Mouse (Mus musculus): ENCODE measurements around the gene Vsig2. TPM values are rescaled to one million over a fixed set of nuclear protein-coding genes. Genes with fewer than 3 reads are reported as not detected.

Gene Vsig2
- not detected in 2 replicates for polyA plus RNA-seq (2012)

DNA sequence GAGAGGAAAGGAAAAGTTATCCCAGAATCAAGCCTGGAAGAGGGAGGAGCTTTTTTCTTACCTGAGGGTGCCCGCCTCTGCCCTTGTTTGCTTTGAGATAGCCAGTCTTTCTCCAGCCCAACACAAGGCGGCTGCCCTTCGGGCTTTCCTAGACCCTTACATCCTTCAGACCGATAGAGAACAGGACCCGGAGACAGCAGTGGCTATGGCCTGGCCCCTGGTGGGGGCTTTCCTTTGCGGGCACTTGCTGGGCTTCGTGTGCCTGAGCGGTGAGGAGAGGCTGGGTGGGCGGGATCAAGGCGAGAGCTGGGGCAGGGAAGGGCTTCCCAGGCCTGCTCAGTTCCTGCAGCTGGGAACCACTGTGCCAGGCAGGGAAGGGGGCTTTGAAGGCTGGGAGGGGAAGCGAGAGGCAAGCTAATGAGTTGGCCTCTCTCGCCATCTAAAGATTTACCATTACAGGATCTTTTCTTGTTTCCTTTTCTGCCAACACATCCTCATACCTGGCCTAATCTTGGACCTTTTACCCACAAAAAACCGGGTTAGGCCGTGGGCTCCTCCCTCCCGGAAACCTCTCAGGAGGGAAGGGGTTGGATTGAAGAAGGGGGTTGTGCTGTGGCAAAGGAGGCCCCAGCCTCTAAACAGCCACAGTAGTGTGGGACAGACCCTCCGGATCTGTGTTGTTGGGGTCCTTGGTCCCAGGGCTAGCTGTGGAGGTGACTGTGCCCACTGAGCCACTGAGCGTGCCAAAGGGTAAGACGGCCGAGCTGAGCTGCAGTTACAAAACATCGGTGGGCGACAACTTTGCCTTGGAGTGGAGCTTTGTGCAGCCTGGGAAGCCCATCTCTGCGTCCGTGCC is at the start of gene Vsig2:
Gene Vsig2 (plus strand): TSS at position 86 of the 856 bp plus-strand sequence.
- Histone ChIP-seq H3K4me1 (ENCODE audit: control insufficient read depth) (peaks cover 4% of the 10 kb centered on the region), H3K4me3 (replicated peaks) (no peak within 1 kb of the TSS), H3K36me3 (ENCODE audit: control insufficient read depth) (no peaks in the 10 kb centered on the region), H3K27me3 (ENCODE audit: control insufficient read depth) (no peaks in the 10 kb centered on the region; the same call in 1 of the 2 replicates), H3K9me3 (ENCODE audit: control insufficient read depth, low read length) (no peaks in the 10 kb centered on the region)
- no peak for TF ChIP-seq GATA1 (IDR thresholded peaks at IDR 0.05; ENCODE audit: low read length)
- no peak for TF ChIP-seq TAL1 (IDR thresholded peaks at IDR 0.05; ENCODE audit: low read length)

DNA sequence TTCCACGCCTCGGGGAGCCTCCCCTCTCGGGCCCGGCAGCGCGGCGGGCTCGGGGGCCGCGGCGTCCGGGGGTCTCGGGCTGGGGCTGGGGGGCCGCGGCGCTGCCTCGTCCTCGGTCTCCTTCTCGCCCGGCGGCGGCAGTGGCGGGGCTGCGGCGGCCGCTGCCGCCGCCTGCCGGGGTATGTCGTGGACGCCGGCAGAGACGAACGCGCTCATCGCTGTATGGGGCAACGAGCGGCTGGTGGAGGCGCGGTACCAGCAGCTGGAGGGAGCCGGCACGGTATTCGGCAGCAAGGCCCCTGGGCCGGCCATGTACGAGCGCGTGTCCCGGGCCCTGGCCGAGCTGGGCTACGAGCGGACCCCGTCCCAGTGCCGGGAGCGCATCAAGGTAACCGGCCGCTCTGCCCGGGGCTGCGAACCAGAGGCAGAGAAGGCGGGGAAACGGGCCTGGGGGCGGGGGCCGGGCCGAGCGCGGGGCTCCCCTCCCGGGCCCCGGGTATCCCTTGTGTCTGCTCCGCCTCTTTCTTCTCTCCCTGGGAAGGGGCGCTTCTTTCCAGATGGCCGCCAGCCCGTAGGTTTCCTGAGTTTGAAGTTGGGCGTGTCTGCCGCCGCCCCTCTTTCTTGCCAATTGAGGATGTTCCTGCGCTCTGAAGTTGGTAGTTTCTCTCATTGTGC is 49.5 kb upstream of the Vsig2 start:
- peaks cover 25% of the 10 kb centered on the region for H3K4me1 ChIP-seq (ENCODE audit: control insufficient read depth)
- no peaks in the 10 kb centered on the region for H3K27me3 ChIP-seq (ENCODE audit: control insufficient read depth)
- no peaks in the 10 kb centered on the region; the same call in 1 of the 2 replicates for H3K36me3 ChIP-seq (ENCODE audit: control insufficient read depth)
- no peaks in the 10 kb centered on the region for H3K9me3 ChIP-seq (ENCODE audit: control insufficient read depth, low read length)
- TF ChIP-seq TAL1 (IDR thresholded peaks at IDR 0.05; ENCODE audit: low read length) (no peak), GATA1 (IDR thresholded peaks at IDR 0.05; ENCODE audit: low read length) (no peak)
- peak overlapping the region; percentile 91 for H3K4me3 ChIP-seq (replicated peaks)

DNA sequence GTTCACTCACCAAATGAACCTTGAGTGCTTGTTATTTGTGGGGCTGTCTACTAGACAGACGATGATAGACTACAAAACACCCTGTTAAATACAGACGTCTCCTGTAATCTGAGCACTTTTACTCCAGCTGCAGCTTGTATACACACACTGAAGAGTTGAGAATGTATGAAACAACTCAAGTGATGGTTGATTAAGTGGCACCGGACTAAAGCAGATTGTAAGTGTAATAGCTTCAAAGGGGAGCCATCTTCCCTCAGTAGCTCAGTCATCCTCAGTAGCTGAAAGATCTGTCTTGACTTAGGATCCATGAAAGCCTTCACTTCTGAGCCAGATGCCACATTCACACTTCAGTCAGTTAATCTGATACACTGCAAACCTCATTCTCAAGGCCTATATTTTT is 43.3 kb upstream of the Vsig2 start:
- Histone ChIP-seq H3K4me3 (replicated peaks) (no peak overlapping the region), H3K27me3 (ENCODE audit: control insufficient read depth) (no peaks in the 10 kb centered on the region), H3K4me1 (ENCODE audit: control insufficient read depth) (peaks cover 4% of the 10 kb centered on the region), H3K9me3 (ENCODE audit: control insufficient read depth, low read length) (no peaks in the 10 kb centered on the region), H3K36me3 (ENCODE audit: control insufficient read depth) (no peaks in the 10 kb centered on the region; the same call in 1 of the 2 replicates)
- TF ChIP-seq GATA1 (IDR thresholded peaks at IDR 0.05; ENCODE audit: low read length) (no peak), TAL1 (IDR thresholded peaks at IDR 0.05; ENCODE audit: low read length) (no peak)

DNA sequence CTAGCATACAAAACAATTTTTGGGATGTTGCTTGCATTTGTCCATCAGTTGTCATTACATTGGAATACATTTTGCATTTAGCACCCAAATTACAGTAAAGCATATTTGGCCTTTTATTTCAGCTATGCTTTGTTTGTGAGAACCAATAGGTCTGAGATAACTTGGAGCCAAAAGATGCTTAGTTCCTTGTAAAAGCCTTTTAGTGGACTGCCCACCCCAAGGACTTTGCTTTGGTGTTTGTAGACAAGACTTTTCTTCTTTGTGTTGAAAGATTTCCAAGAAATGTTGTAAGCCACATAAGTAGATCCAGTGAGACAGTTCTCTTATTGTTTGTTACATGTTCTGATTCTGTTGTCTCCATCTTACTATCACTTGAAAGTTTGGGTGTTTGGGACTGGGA is 42.7 kb upstream of the Vsig2 start:
- Histone ChIP-seq H3K9me3 (ENCODE audit: control insufficient read depth, low read length) (no peaks in the 10 kb centered on the region), H3K27me3 (ENCODE audit: control insufficient read depth) (no peaks in the 10 kb centered on the region), H3K36me3 (ENCODE audit: control insufficient read depth) (no peaks in the 10 kb centered on the region; the same call in 1 of the 2 replicates), H3K4me3 (replicated peaks) (no peak overlapping the region), H3K4me1 (ENCODE audit: control insufficient read depth) (peaks cover 4% of the 10 kb centered on the region)
- no peak for TF ChIP-seq GATA1 (IDR thresholded peaks at IDR 0.05; ENCODE audit: low read length)
- TF ChIP-seq TAL1 (IDR thresholded peaks at IDR 0.05; ENCODE audit: low read length) = no peak

DNA sequence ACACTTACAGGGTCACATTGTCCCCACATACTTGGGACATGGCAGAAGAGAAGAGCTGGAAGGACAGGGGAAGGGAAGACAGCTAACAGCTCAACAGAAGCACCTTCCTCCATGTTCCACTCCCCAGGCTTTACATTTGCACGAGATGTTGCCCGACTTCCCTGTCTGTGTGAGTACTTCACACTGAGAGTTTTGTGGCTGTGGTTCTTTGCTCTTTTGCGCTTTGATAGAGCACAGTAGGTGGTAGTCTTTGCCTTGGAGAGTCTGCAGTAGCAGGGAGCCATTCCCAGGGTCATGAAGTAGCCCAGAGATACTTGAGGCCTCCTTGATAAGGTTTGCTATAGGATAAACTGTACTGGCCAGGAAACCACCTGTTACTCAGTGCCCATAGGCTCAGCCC is 38.9 kb upstream of the Vsig2 start:
- no peaks in the 10 kb centered on the region for H3K27me3 ChIP-seq (ENCODE audit: control insufficient read depth)
- TF ChIP-seq GATA1 (IDR thresholded peaks at IDR 0.05; ENCODE audit: low read length) = no peak
- no peak for TF ChIP-seq TAL1 (IDR thresholded peaks at IDR 0.05; ENCODE audit: low read length)
- H3K4me3 ChIP-seq (replicated peaks) = no peak overlapping the region
- H3K36me3 ChIP-seq (ENCODE audit: control insufficient read depth) = no peaks in the 10 kb centered on the region; the same call in 1 of the 2 replicates
- no peaks in the 10 kb centered on the region for H3K9me3 ChIP-seq (ENCODE audit: control insufficient read depth, low read length)
- peaks cover 4% of the 10 kb centered on the region for H3K4me1 ChIP-seq (ENCODE audit: control insufficient read depth)

DNA sequence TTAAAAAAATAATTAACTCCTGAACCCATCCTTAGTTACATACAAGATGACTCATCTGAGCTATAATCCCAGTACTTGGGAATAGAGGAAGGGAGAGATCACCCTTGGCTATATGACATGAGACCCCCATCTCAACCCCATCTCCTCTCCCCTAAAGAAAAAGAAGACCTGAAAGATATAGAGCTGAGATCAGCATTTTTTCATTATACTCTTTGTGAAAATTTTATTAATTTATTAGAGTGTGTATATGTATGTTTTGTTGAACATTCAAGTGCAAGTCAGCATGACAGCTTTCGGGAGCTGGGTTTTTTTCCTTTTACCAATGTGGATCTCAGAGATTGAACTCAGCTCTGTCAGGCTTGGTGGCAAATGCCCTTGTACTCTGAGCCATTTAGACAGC is 37.9 kb upstream of the Vsig2 start:
- Histone ChIP-seq H3K4me1 (ENCODE audit: control insufficient read depth) (peaks cover 4% of the 10 kb centered on the region), H3K36me3 (ENCODE audit: control insufficient read depth) (no peaks in the 10 kb centered on the region; the same call in 1 of the 2 replicates), H3K9me3 (ENCODE audit: control insufficient read depth, low read length) (no peaks in the 10 kb centered on the region), H3K4me3 (replicated peaks) (no peak overlapping the region), H3K27me3 (ENCODE audit: control insufficient read depth) (no peaks in the 10 kb centered on the region)
- TF ChIP-seq TAL1 (IDR thresholded peaks at IDR 0.05; ENCODE audit: low read length) (no peak), GATA1 (IDR thresholded peaks at IDR 0.05; ENCODE audit: low read length) (no peak)

DNA sequence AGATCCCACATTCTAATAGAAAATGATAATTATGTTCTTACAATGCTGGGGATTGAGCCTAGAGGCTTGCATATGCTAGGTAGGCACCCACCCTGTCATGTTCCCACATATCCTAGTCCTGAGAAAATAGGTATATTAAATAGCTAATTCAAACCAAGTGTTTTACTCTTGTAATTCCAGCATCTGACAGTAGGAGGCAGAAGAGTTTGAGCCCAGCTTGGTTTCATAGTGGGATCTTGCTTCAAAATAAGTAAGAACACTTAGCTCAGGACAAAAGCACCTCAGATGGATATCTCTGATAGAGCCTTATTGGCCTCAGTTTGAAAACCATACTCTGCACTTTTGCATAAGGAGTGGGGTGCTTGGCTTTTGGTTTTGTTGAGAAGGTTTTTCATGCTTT is 34.7 kb upstream of the Vsig2 start:
- H3K4me3 ChIP-seq (replicated peaks) = no peak overlapping the region

DNA sequence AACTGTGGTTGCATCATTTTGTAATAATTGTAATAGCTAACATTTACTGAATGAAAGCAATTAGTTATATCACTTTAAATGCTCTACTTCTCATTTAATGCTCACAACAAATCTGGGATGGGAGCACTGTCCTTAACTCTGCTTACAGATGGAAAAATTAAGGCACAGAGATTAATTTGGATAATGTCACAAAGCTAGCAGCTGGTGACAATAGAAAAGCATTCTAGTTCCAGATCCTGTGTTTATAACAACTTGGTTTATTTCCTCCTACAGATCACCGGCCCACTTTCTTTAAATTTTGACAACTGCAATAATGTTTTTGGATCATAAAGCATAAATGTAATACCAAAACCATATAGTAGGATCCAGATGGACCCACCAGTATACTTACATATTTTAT is 33.0 kb upstream of the Vsig2 start:
- no peaks in the 10 kb centered on the region for H3K36me3 ChIP-seq (ENCODE audit: control insufficient read depth)
- H3K4me1 ChIP-seq (ENCODE audit: control insufficient read depth) = no peaks in the 10 kb centered on the region
- H3K4me3 ChIP-seq (replicated peaks) = no peak overlapping the region
- no peaks in the 10 kb centered on the region for H3K27me3 ChIP-seq (ENCODE audit: control insufficient read depth)
- TF ChIP-seq GATA1 (IDR thresholded peaks at IDR 0.05; ENCODE audit: low read length) (no peak), TAL1 (IDR thresholded peaks at IDR 0.05; ENCODE audit: low read length) (no peak)
- no peaks in the 10 kb centered on the region for H3K9me3 ChIP-seq (ENCODE audit: control insufficient read depth, low read length)

More for the DNA sequence above, 34.7 kb upstream of the Vsig2 start:
- Histone ChIP-seq H3K9me3 (ENCODE audit: control insufficient read depth, low read length) (no peaks in the 10 kb centered on the region), H3K36me3 (ENCODE audit: control insufficient read depth) (no peaks in the 10 kb centered on the region), H3K27me3 (ENCODE audit: control insufficient read depth) (no peaks in the 10 kb centered on the region), H3K4me1 (ENCODE audit: control insufficient read depth) (peaks cover 4% of the 10 kb centered on the region)
- TF ChIP-seq TAL1 (IDR thresholded peaks at IDR 0.05; ENCODE audit: low read length) (no peak), GATA1 (IDR thresholded peaks at IDR 0.05; ENCODE audit: low read length) (no peak)

DNA sequence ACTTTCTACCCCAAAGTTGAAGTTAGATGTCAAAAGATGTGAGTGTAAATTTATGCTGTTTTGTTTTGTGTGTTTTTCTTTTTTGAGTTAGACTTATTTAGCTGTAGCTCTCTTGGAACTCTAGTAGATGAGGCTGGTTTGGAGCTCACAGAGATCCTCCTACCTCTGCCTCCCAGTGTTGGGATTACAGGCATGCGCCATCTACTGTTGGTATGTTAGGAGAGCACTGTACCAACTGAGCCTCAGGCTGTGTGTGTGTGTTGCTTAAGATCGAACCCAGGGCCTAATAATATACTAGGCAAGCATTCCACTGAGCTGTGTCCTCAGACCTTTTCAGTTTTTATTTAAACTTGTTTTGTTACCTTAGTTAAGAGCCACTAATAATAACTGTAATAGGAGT is 27.0 kb upstream of the Vsig2 start:
- Histone ChIP-seq H3K27me3 (ENCODE audit: control insufficient read depth) (no peaks in the 10 kb centered on the region), H3K36me3 (ENCODE audit: control insufficient read depth) (no peaks in the 10 kb centered on the region), H3K4me3 (replicated peaks) (no peak overlapping the region), H3K4me1 (ENCODE audit: control insufficient read depth) (peaks cover 4% of the 10 kb centered on the region), H3K9me3 (ENCODE audit: control insufficient read depth, low read length) (no peaks in the 10 kb centered on the region)
- TF ChIP-seq TAL1 (IDR thresholded peaks at IDR 0.05; ENCODE audit: low read length) = no peak
- TF ChIP-seq GATA1 (IDR thresholded peaks at IDR 0.05; ENCODE audit: low read length) = no peak
